Mouse (Mus musculus) myocyte (in vitro differentiated cells): ENCODE results near the gene Ccdc57. TPM values are rescaled to one million over a fixed set of nuclear protein-coding genes. Genes with fewer than 3 reads are reported as not detected.

Experiments used
- H3K27me3 ChIP-seq: one replicate; pipeline ENCODE4 v1.6.1; 2011; ENCODE audit not compliant: control insufficient read depth, insufficient read depth, insufficient read length
- H3K36me3 ChIP-seq: one replicate; pipeline ENCODE4 v1.6.1; 2011; ENCODE audit not compliant: control insufficient read depth, insufficient read depth
- H3K4me2 ChIP-seq: one replicate; pipeline ENCODE4 v1.6.1; 2011; ENCODE audit warnings: low read depth, control low read depth
- H3K4me3 ChIP-seq: one replicate; pipeline ENCODE4 v1.5.1; 2011; ENCODE audit warnings: mild to moderate bottlenecking, control low read depth, moderate library complexity
- H3K79me2 ChIP-seq: one replicate; pipeline ENCODE4 v1.6.1; 2011; ENCODE audit not compliant: control insufficient read depth, insufficient read depth
- H3ac ChIP-seq: one replicate; pipeline ENCODE4 v1.6.1; 2011; ENCODE audit not compliant: control insufficient read depth, insufficient read length
- CEBPB ChIP-seq: IDR thresholded peaks from 2 replicates; pipeline ENCODE4 v1.6.1; 2011; ENCODE audit warnings: mild to moderate bottlenecking, moderate library complexity; ENCODE audit not compliant: poor library complexity, insufficient read depth, severe bottlenecking
- E2F4 ChIP-seq: IDR thresholded peaks from one replicate; pipeline ENCODE4 v1.6.1; 2011; ENCODE audit warnings: mild to moderate bottlenecking, control low read depth, moderate library complexity; ENCODE audit not compliant: insufficient read depth
- MAX ChIP-seq: IDR thresholded peaks from one replicate; pipeline ENCODE4 v1.6.1; 2011; ENCODE audit warnings: low read depth, mild to moderate bottlenecking, control low read depth
- MYOD1 ChIP-seq, 3 experiments: IDR thresholded peaks; one replicate each; pipeline ENCODE4 v1.6.1; 2011; ENCODE audit warnings: control low read depth in 2 of 3, low read depth in 2 of 3, mild to moderate bottlenecking in 2 of 3, moderate library complexity in 1 of 3; ENCODE audit not compliant: insufficient read length in 2 of 3, control insufficient read depth in 1 of 3
- MYOG ChIP-seq, 3 experiments: IDR thresholded peaks; one replicate each; pipeline ENCODE4 v1.6.1; 2011; ENCODE audit warnings: control low read depth in 2 of 3, low read depth in 2 of 3, mild to moderate bottlenecking in 2 of 3; ENCODE audit not compliant: insufficient read length in 2 of 3, control insufficient read depth in 1 of 3, insufficient read depth in 1 of 3
- POLR2A ChIP-seq: IDR thresholded peaks from one replicate; pipeline ENCODE4 v1.6.1; 2011; ENCODE audit warnings: low read depth, mild to moderate bottlenecking, control low read depth, moderate library complexity; ENCODE audit not compliant: insufficient read length
- POLR2AphosphoS2 ChIP-seq: IDR thresholded peaks from one replicate; pipeline ENCODE4 v1.6.1; 2011; ENCODE audit warnings: low read depth, control low read depth; ENCODE audit not compliant: insufficient read length
- REST ChIP-seq: IDR thresholded peaks from one replicate; pipeline ENCODE4 v1.6.1; 2011; ENCODE audit warnings: mild to moderate bottlenecking, control low read depth, moderate library complexity; ENCODE audit not compliant: insufficient read depth, insufficient read length
- SRF ChIP-seq: IDR thresholded peaks from one replicate; pipeline ENCODE4 v1.6.1; 2011; ENCODE audit warnings: low read depth; ENCODE audit not compliant: control insufficient read depth, insufficient read length
- TCF12 ChIP-seq: IDR thresholded peaks from one replicate; pipeline ENCODE4 v1.6.1; 2011; ENCODE audit warnings: mild to moderate bottlenecking, control low read depth; ENCODE audit not compliant: poor library complexity, insufficient read depth, severe bottlenecking
- TCF3 ChIP-seq: IDR thresholded peaks from one replicate; pipeline ENCODE4 v1.6.1; 2011; ENCODE audit warnings: low read depth, control low read depth; ENCODE audit not compliant: insufficient read length
- USF1 ChIP-seq: IDR thresholded peaks from one replicate; pipeline ENCODE4 v1.6.1; 2011; ENCODE audit warnings: low read depth, mild to moderate bottlenecking, control low read depth, moderate library complexity
- polyA plus RNA-seq: library from polyadenylated mRNA; unstranded; fragments of >200 nt; fragmentation: generic; extraction: Trizol; gene quantifications from one replicate; pipeline ENCODE4 v1.2.1, GENCODE M21; 2012; ENCODE audit warnings: missing spikeins

The Ccdc57 gene
- polyA plus RNA-seq, 1 experiment: 1.8 TPM

DNA sequence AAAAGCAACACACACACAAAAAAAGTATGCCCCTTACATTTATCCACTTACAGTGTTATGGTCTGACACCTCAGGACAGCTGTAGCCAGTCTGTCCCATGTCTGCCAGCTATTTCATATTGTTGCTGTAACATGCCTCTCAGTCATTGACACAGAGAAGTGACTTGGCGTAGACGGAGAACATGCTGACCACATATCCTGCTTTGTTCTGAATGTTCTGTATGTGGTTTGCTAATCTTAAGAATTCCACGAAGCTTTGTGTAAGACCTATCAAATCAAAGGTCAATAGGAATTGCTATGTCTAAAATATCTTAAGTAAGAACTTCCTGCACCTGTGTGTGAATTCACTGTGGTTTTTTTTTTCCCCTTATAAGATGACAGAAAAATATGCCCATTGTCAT lies 134.4 kb downstream of the Ccdc57 start:
- Histone ChIP-seq H3ac (no peak overlapping the region), H3K79me2 (peaks cover 16% of the 10 kb centered on the region), H3K36me3 (no peaks in the 10 kb centered on the region), H3K4me3 (no peak overlapping the region), H3K27me3 (no peaks in the 10 kb centered on the region), H3K4me2 (no peak overlapping the region)
- no peak for TF ChIP-seq CEBPB
- no peak for TF ChIP-seq MYOG (IDR thresholded peaks at IDR 0.05; ENCODE audit: control insufficient read depth in 1 of 3, insufficient read depth in 1 of 3, insufficient read length in 2 of 3, low read depth in 2 of 3)
- no peak for TF ChIP-seq SRF
- TF ChIP-seq E2F4: no peak
- TF ChIP-seq POLR2AphosphoS2: no peak
- TF ChIP-seq REST: no peak
- TF ChIP-seq TCF12: no peak
- no peak for TF ChIP-seq USF1

GRCm38 (mm10) chr11:120796614-120796946 lies 136.1 kb downstream of the Ccdc57 start:
- peak overlapping the region; percentile 79 for H3K4me2 ChIP-seq
- no peaks in the 10 kb centered on the region for H3K36me3 ChIP-seq
- TF ChIP-seq POLR2AphosphoS2: no peak
- peak overlapping the region; percentile 79 for H3K4me3 ChIP-seq
- H3K79me2 ChIP-seq: peaks cover 16% of the 10 kb centered on the region
- peak overlapping the region; percentile 62 for H3ac ChIP-seq
- H3K27me3 ChIP-seq: no peaks in the 10 kb centered on the region

DNA sequence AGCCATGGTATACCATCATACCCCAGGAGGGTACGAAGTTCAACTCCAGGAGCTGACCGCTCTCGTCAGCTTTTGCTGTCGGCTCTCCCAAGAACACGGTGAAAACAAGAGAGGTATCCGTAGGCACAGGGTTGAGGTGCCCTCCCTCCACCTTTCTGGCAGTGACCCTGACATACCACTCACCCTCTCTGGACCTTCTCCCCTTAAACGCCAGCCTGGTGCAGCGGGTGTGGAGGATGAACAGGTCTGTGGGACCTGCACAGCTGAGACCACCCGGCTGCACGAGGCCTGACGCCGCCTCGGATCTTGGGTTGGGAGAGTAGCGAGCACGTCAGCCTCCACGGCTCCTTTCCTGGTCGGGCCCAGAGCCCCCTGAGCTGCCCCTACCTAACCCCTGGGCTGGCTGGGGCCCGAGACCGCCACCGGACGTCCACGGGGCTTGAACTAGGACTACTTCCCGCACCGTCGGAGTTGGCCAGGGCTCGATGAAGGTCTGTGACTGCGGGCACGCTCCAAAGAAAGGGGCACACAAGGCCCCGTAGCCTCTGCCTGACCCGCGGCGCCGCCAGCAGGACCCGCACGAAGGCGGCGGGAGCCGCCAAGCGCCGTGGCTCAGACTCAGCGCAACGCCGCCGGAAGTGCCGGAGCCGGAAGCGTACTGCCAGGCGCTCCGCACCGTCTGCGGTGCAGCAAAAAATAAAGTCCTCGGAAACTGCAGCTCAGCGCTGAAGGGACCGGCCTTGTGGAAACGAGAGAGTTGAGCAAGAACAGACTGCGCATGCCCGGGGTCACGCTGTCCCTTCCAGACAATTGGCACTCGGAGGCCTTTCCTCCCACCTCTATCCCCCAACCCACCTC lies 136.7 kb downstream of the Ccdc57 start, which contains the start of gene Dus1l:
Gene Dus1l, minus strand, starts transcription at position 648 of the 858 bp plus-strand sequence.
- TF ChIP-seq POLR2AphosphoS2 (peak; percentile 77), MYOG (IDR thresholded peaks at IDR 0.05; ENCODE audit: control insufficient read depth in 1 of 3, insufficient read depth in 1 of 3, insufficient read length in 2 of 3, low read depth in 2 of 3) (peak in 2 of 3 experiments; percentile 38 to 63), SRF (peak; percentile 79), CEBPB (0 out of 2 replicates have a peak, but pooled peaks have one; percentile 28), USF1 (peak; percentile 20), E2F4 (no peak), MYOD1 (IDR thresholded peaks at IDR 0.05; ENCODE audit: control insufficient read depth in 1 of 3, insufficient read length in 2 of 3, low read depth in 2 of 3) (no peak), REST (no peak), POLR2A (peak; percentile 76)
- no peaks in the 10 kb centered on the region for H3K27me3 ChIP-seq

GRCm38 (mm10) chr11:120792652-120793051 lies 140.0 kb downstream of the Ccdc57 start:
- H3K36me3 ChIP-seq: peaks cover 15% of the 10 kb centered on the region
- TF ChIP-seq CEBPB (no peak), MYOG (IDR thresholded peaks at IDR 0.05; ENCODE audit: control insufficient read depth in 1 of 3, insufficient read depth in 1 of 3, insufficient read length in 2 of 3, low read depth in 2 of 3) (no peak), MYOD1 (IDR thresholded peaks at IDR 0.05; ENCODE audit: control insufficient read depth in 1 of 3, insufficient read length in 2 of 3, low read depth in 2 of 3) (no peak), POLR2A (no peak), POLR2AphosphoS2 (no peak), USF1 (no peak), TCF3 (no peak), SRF (no peak), MAX (no peak), E2F4 (no peak), TCF12 (no peak), REST (no peak)

More for the DNA sequence above, 136.7 kb downstream of the Ccdc57 start, which contains the start of gene Dus1l:
- H3K36me3 ChIP-seq: peaks cover under 1% of the 10 kb centered on the region
- peak within 1 kb of the TSS; percentile 62 for H3ac ChIP-seq
- peak within 1 kb of the TSS; percentile 79 for H3K4me3 ChIP-seq
- H3K4me2 ChIP-seq: peak within 1 kb of the TSS; percentile 93
- peaks cover 16% of the 10 kb centered on the region for H3K79me2 ChIP-seq

GRCm38 (mm10) chr11:120789810-120790209 lies 142.9 kb downstream of the Ccdc57 start:
- peaks cover 26% of the 10 kb centered on the region for H3K36me3 ChIP-seq
- H3K4me3 ChIP-seq: no peak overlapping the region
- H3ac ChIP-seq: no peak overlapping the region
- H3K79me2 ChIP-seq: peaks cover 15% of the 10 kb centered on the region
- H3K27me3 ChIP-seq: no peaks in the 10 kb centered on the region
- no peak overlapping the region for H3K4me2 ChIP-seq
- TF ChIP-seq USF1: no peak
- no peak for TF ChIP-seq REST
- no peak for TF ChIP-seq POLR2AphosphoS2
- TF ChIP-seq E2F4: no peak
- TF ChIP-seq SRF: no peak
- TF ChIP-seq CEBPB: no peak
- no peak for TF ChIP-seq POLR2A
- TF ChIP-seq MYOD1 (IDR thresholded peaks at IDR 0.05; ENCODE audit: control insufficient read depth in 1 of 3, insufficient read length in 2 of 3, low read depth in 2 of 3): no peak
- TF ChIP-seq TCF3: no peak
- no peak for TF ChIP-seq MAX
- TF ChIP-seq MYOG (IDR thresholded peaks at IDR 0.05; ENCODE audit: control insufficient read depth in 1 of 3, insufficient read depth in 1 of 3, insufficient read length in 2 of 3, low read depth in 2 of 3): no peak

More at GRCm38 (mm10) chr11:120792652-120793051, 140.0 kb downstream of the Ccdc57 start:
- no peak overlapping the region for H3K4me3 ChIP-seq
- no peak overlapping the region for H3K4me2 ChIP-seq
- H3ac ChIP-seq: no peak overlapping the region
- no peaks in the 10 kb centered on the region for H3K27me3 ChIP-seq
- H3K79me2 ChIP-seq: peaks cover 16% of the 10 kb centered on the region
